Mouse (Mus musculus) hindbrain, embryonic 10.5 days (tissue): ENCODE measurements around the gene Cep350. TPM values are rescaled to one million over a fixed set of nuclear protein-coding genes. Genes with fewer than 3 reads are reported as not detected.
A peak's percentile ranks its signal among the peaks of the same experiment; 100 is the strongest.
"Not testable (repeated sequence)": the region's sequence is repeated elsewhere in the genome, so short reads cannot be mapped to it uniquely, and the experiment has no call there.

Source experiments
- DNase-seq: peaks from one replicate; pipeline ENCODE4 v3.0.0-alpha.2; 2017; ENCODE audit warnings: low spot score
- H3K27ac ChIP-seq: fragments of 300-500 bp; sonication (generic); 2 replicates; pipeline ENCODE4 v1.5.1; 2016; ENCODE audit warnings: mild to moderate bottlenecking, moderate library complexity
- H3K27me3 ChIP-seq: fragments of 300-500 bp; sonication (generic); 2 replicates; pipeline ENCODE4 v1.6.1; 2016; ENCODE audit warnings: mild to moderate bottlenecking; ENCODE audit not compliant: poor library complexity, insufficient read depth, severe bottlenecking
- H3K36me3 ChIP-seq: fragments of 300-500 bp; sonication (generic); 2 replicates; pipeline ENCODE4 v1.6.1; 2016; ENCODE audit warnings: mild to moderate bottlenecking, moderate library complexity
- H3K4me1 ChIP-seq: fragments of 300-500 bp; sonication (generic); replicated peaks from 2 replicates; pipeline ENCODE4 v1.6.1; 2016; ENCODE audit warnings: mild to moderate bottlenecking
- H3K4me3 ChIP-seq: fragments of 300-500 bp; sonication (generic); 2 replicates; pipeline ENCODE4 v1.5.1; 2016; ENCODE audit warnings: mild to moderate bottlenecking, moderate library complexity
- H3K9me3 ChIP-seq: fragments of 300-500 bp; sonication (generic); 2 replicates; pipeline ENCODE4 v1.6.1; 2016; ENCODE audit warnings: mild to moderate bottlenecking, moderate library complexity
- WGBS: fragments of 180-500 bp; shearing (Covaris S2); methylation state at CpG from one replicate; pipeline ENCODE4 v1.1.7; 2016; 5-methylcytosine and 5-hydroxymethylcytosine counted together
- polyA plus RNA-seq: library from polyadenylated mRNA; unstranded; fragments of >200 nt; fragmentation: Nextera tagmentation; extraction: Ambion mirVana; gene quantifications from 2 replicates; pipeline ENCODE4 v1.2.1, GENCODE M21; 2016

Gene Cep350
- polyA plus RNA-seq, 1 experiment from 2014 or later, result 7.0 TPM

GRCm38 (mm10) chr1:155973719-155974379, 794 bp upstream of the Cep350 start:
- Histone ChIP-seq H3K4me3 (peak overlapping the region; percentile 87), H3K36me3 (no peaks in the 10 kb centered on the region), H3K4me1 (peaks cover 31% of the 10 kb centered on the region), H3K27me3 (no peaks in the 10 kb centered on the region; the same call in 1 of the 2 replicates), H3K27ac (peak overlapping the region; percentile 96), H3K9me3 (no peaks in the 10 kb centered on the region)
- 10% methylated on average over 19 of the region's 19 CpGs for WGBS
- DNase-seq, result no peak

GRCm38 (mm10) chr1:155972146-155973067, 648 bp downstream of the Cep350 start:
- 3% methylated on average over 50 of the region's 51 CpGs for WGBS
- peaks cover 31% of the 10 kb centered on the region for H3K4me1 ChIP-seq
- no peaks in the 10 kb centered on the region for H3K36me3 ChIP-seq
- H3K4me3 ChIP-seq, result peak overlapping the region; percentile 87
- no peak for DNase-seq
- H3K27me3 ChIP-seq, result no peaks in the 10 kb centered on the region; the same call in 1 of the 2 replicates
- H3K27ac ChIP-seq, result peak overlapping the region; percentile 96
- no peaks in the 10 kb centered on the region for H3K9me3 ChIP-seq

GRCm38 (mm10) chr1:155949170-155949569, 23.9 kb downstream of the Cep350 start:
- H3K4me3 ChIP-seq, result no peak overlapping the region
- no peak for DNase-seq
- H3K27me3 ChIP-seq, result no peaks in the 10 kb centered on the region
- peaks cover 80% of the 10 kb centered on the region for H3K36me3 ChIP-seq
- 95% methylated on average over 2 of the region's 2 CpGs for WGBS
- H3K4me1 ChIP-seq, result no peaks in the 10 kb centered on the region
- H3K9me3 ChIP-seq, result peaks cover 7% of the 10 kb centered on the region; the same call in 1 of the 2 replicates
- no peak overlapping the region for H3K27ac ChIP-seq

DNA sequence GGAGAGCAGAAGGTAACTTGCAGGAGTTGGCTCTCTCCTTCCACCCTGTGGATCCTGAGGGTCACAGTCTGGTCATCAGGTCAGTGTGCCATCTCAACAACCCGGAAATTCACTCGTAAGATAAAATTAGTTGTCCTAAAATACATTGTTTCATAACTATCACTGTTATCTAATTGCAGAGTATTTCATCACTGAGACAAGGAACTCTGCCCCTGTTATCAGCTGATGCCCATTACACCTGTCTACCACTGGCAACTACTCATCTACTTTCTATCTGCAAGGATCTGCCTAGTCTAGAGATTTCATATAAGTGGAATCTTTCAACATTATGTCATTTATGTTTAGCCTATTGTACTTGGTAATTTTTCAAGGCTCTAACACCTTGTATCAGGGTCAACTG, 28.7 kb downstream of the Cep350 start:
- 91% methylated on average over 2 of the region's 2 CpGs for WGBS

GRCm38 (mm10) chr1:155937416-155937815, 35.6 kb downstream of the Cep350 start:
- no peak overlapping the region for H3K27ac ChIP-seq
- 95% methylated on average over 2 of the region's 2 CpGs for WGBS
- H3K27me3 ChIP-seq, result no peaks in the 10 kb centered on the region
- H3K4me1 ChIP-seq, result no peaks in the 10 kb centered on the region
- H3K36me3 ChIP-seq, result peaks cover 90% of the 10 kb centered on the region
- H3K9me3 ChIP-seq, result no peaks in the 10 kb centered on the region
- no peak overlapping the region for H3K4me3 ChIP-seq
- no peak for DNase-seq

More for the DNA sequence above, 28.7 kb downstream of the Cep350 start:
- no peaks in the 10 kb centered on the region for H3K4me1 ChIP-seq
- H3K27me3 ChIP-seq, result no peaks in the 10 kb centered on the region
- H3K4me3 ChIP-seq, result no peak overlapping the region
- H3K27ac ChIP-seq, result no peak overlapping the region
- H3K9me3 ChIP-seq, result peaks cover 7% of the 10 kb centered on the region; the same call in 1 of the 2 replicates
- peaks cover 75% of the 10 kb centered on the region for H3K36me3 ChIP-seq
- DNase-seq, result no peak

DNA sequence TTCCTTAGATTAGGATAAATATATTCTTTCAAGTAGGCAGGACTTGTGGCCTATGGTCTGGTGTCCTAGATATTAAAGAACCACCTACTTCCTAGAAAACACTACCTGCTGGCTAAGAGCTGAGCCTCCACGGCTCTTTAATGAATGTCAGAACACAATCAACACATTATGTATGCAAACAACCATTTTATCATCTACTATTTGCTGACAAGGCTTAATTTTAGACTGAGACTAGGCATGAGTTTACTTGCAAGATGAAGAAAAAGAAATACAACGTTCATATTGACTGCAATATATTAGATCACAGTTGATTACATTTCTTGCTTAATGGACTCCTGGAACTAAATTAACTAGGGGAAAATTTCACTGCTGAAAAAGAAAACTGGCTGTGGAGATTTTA, 38.4 kb downstream of the Cep350 start:
- Histone ChIP-seq H3K27ac (no peak overlapping the region), H3K9me3 (no peaks in the 10 kb centered on the region), H3K36me3 (peaks cover 91% of the 10 kb centered on the region), H3K4me1 (no peaks in the 10 kb centered on the region), H3K27me3 (no peaks in the 10 kb centered on the region), H3K4me3 (no peak overlapping the region)
- 88% methylated on average over 2 of the region's 2 CpGs for WGBS
- DNase-seq, result no peak

DNA sequence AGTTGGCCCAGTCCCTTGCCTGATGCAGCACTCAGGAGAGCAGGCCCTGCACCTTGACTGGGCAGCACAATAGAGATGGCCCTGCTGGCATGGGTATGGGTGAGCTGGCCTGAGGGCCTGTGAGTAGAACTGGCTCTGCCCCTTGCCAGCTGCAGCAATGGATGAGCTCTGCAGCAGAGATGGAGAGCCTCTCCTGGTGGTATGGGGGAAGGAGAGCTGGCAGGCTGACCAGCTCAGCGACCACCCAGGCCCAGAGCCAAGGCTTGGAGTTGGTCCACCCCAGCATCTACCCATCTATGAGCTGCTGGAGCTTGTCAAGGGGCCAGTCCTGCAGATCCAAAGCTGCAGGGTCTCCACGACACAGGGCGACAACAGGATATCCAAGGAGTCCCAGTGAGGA, 69.5 kb downstream of the Cep350 start:
- no peak for DNase-seq
- H3K4me1 ChIP-seq, result no peaks in the 10 kb centered on the region
- WGBS, result 91% methylated on average over 3 of the region's 3 CpGs
- no peaks in the 10 kb centered on the region for H3K27me3 ChIP-seq
- H3K4me3 ChIP-seq, result no peak overlapping the region
- peaks cover 90% of the 10 kb centered on the region for H3K36me3 ChIP-seq
- H3K9me3 ChIP-seq, result no peaks in the 10 kb centered on the region
- H3K27ac ChIP-seq, result no peak overlapping the region

- Histone ChIP-seq H3K36me3 (peaks cover 88% of the 10 kb centered on the region), H3K4me1 (no peaks in the 10 kb centered on the region), H3K4me3 (no peak overlapping the region), H3K27me3 (no peaks in the 10 kb centered on the region), H3K27ac (no peak overlapping the region), H3K9me3 (no peaks in the 10 kb centered on the region)
- no peak for DNase-seq
- WGBS, result 96% methylated on average over 8 of the region's 8 CpGs
Measured at GRCm38 (mm10) chr1:155901348-155901747, 71.7 kb downstream of the Cep350 start.

DNA sequence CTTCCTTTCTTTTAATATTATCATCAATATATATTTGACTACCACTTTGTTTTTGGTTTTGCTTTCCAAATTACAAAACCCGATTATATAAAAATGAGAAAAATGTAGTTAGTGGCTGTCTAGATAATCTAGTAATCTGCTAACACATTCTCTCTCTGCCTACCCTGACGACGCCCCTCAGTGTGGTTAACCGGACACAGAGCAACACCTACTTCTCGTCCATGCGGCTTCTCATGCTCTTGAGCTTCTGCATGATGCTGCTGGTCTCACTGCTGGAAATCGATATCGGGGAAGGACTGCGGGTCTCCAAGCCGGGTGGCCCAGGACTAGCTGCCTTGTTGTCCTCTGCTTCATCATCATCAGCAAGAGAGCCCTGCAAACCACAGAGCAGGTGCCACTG, 78.7 kb downstream of the Cep350 start:
- no peak for DNase-seq
- Histone ChIP-seq H3K9me3 (peaks cover 5% of the 10 kb centered on the region; the same call in 1 of the 2 replicates), H3K4me3 (no peak overlapping the region), H3K27ac (no peak overlapping the region), H3K36me3 (peaks cover 91% of the 10 kb centered on the region), H3K4me1 (no peaks in the 10 kb centered on the region), H3K27me3 (no peaks in the 10 kb centered on the region)
- 95% methylated on average over 10 of the region's 10 CpGs for WGBS

DNA sequence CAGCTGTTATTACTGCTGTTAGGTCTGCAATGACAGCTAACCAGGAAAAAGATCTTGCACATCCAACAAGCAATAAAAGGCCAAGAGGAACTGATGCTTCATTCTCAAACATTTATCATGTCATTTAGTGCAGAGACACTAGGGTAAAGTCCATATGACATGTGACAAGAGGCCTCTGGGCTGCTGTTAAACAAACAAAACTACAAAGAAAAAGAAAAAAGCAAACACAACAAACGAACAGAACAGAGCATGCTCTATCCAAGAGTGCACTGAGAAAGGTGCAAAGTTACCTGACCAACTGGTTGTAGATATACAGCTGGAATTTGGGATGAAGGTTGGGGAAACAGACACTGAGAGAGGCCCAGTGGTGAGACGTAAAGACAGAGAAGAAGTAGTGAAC, 86.2 kb downstream of the Cep350 start:
- Histone ChIP-seq H3K9me3 (peaks cover 8% of the 10 kb centered on the region; the same call in 1 of the 2 replicates), H3K4me3 (no peak overlapping the region), H3K36me3 (peaks cover 77% of the 10 kb centered on the region), H3K27me3 (no peaks in the 10 kb centered on the region), H3K27ac (no peak overlapping the region), H3K4me1 (no peaks in the 10 kb centered on the region)
- DNase-seq, result no peak
- 79% methylated on average over 2 of the region's 2 CpGs for WGBS

DNA sequence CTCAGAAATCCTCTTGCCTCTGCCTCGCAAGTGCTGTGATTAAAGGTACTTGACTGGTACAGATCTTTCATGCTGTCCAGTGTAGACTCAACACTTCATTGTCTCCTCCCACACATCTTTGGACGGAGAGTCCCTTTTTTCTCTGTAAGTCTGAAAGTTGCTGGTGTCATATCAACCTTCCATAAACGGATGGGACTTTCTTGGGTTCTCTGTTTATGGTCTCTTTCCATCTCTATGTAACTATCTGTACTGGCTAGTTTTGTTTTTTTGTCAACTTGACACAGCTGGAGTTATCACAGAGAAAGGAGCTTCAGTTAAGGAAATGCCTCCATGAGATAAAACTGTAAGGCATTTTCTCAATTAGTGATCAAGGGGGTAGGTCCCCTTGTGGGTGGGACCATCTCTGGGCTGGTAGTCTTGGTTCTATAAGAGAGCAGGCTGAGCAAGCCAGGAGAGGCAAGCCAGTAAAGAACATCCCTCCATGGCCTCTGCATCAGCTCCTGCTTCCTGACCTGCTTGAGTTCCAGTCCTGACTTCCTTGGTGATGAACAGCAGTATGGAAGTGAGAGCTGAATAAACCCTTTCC, 90.3 kb downstream of the Cep350 start:
- not testable (repeated sequence) for H3K4me1 ChIP-seq, H3K27ac ChIP-seq, H3K4me3 ChIP-seq, H3K27me3 ChIP-seq, DNase-seq, H3K9me3 ChIP-seq
- peaks cover 76% of the 10 kb centered on the region for H3K36me3 ChIP-seq
- WGBS, result 89% methylated on average over 3 of the region's 3 CpGs

GRCm38 (mm10) chr1:155879596-155879995, 93.5 kb downstream of the Cep350 start:
- Histone ChIP-seq H3K9me3 (no peaks in the 10 kb centered on the region), H3K4me1 (no peaks in the 10 kb centered on the region), H3K27me3 (no peaks in the 10 kb centered on the region), H3K36me3 (peaks cover 81% of the 10 kb centered on the region), H3K27ac (no peak overlapping the region), H3K4me3 (no peak overlapping the region)
- WGBS, result 89% methylated on average over 3 of the region's 3 CpGs
- DNase-seq, result no peak

GRCm38 (mm10) chr1:155862967-155863366, 110.1 kb downstream of the Cep350 start:
- Histone ChIP-seq H3K36me3 (peaks cover 97% of the 10 kb centered on the region), H3K4me3 (no peak overlapping the region), H3K9me3 (no peaks in the 10 kb centered on the region), H3K4me1 (no peaks in the 10 kb centered on the region), H3K27ac (no peak overlapping the region), H3K27me3 (no peaks in the 10 kb centered on the region)
- WGBS, result 72% methylated on average over 4 of the region's 4 CpGs
- DNase-seq, result no peak
